Mouse (Mus musculus) C2C12 (cell line): ENCODE data around the gene Lexm. TPM values are rescaled to one million over a fixed set of nuclear protein-coding genes. Genes with fewer than 3 reads are reported as not detected.

Source experiments
- H3K27me3 ChIP-seq: one replicate; pipeline ENCODE4 v1.6.1; 2011; ENCODE audit not compliant: control insufficient read depth, insufficient read depth, insufficient read length
- H3K36me3 ChIP-seq: one replicate; pipeline ENCODE4 v1.6.1; 2011; ENCODE audit not compliant: control insufficient read depth, insufficient read depth
- H3K4me3 ChIP-seq: one replicate; pipeline ENCODE4 v1.5.1; 2011; ENCODE audit warnings: mild to moderate bottlenecking, control low read depth; ENCODE audit not compliant: poor library complexity, insufficient read depth, severe bottlenecking
- H3K79me2 ChIP-seq: one replicate; pipeline ENCODE4 v1.6.1; 2011; ENCODE audit not compliant: control insufficient read depth, insufficient read depth
- H3K79me3 ChIP-seq: one replicate; pipeline ENCODE4 v1.6.1; 2011; ENCODE audit warnings: low read depth, control low read depth
- H3ac ChIP-seq: one replicate; pipeline ENCODE3; 2011; ENCODE audit warnings: low read depth; ENCODE audit not compliant: control insufficient read depth, insufficient read length
- CEBPB ChIP-seq: IDR thresholded peaks from one replicate; pipeline ENCODE4 v1.6.1; 2011; ENCODE audit warnings: low read depth, mild to moderate bottlenecking, control low read depth, moderate library complexity
- CTCF ChIP-seq: IDR thresholded peaks from one replicate; pipeline ENCODE4 v1.5.1; 2011; ENCODE audit not compliant: control insufficient read depth, insufficient read depth, insufficient read length
- FOSL1 ChIP-seq: IDR thresholded peaks from one replicate; pipeline ENCODE4 v1.8.0; 2011; ENCODE audit warnings: mild to moderate bottlenecking, low read length; ENCODE audit not compliant: poor library complexity, insufficient read depth, severe bottlenecking
- MAX ChIP-seq: IDR thresholded peaks from one replicate; pipeline ENCODE4 v1.6.1; 2011; ENCODE audit warnings: mild to moderate bottlenecking, control low read depth
- MYOD1 ChIP-seq: IDR thresholded peaks from one replicate; pipeline ENCODE4 v1.6.1; 2011; ENCODE audit warnings: low read depth; ENCODE audit not compliant: control insufficient read depth, insufficient read length
- MYOG ChIP-seq: IDR thresholded peaks from one replicate; pipeline ENCODE4 v1.6.1; 2011; ENCODE audit not compliant: control insufficient read depth, insufficient read length; ENCODE audit errors: extremely low read depth
- USF1 ChIP-seq: IDR thresholded peaks from one replicate; pipeline ENCODE4 v1.6.1; 2011; ENCODE audit warnings: low read depth, mild to moderate bottlenecking, control low read depth, moderate library complexity
- polyA plus RNA-seq: library from polyadenylated mRNA; unstranded; fragments of >200 nt; fragmentation: generic; extraction: Trizol; gene quantifications from one replicate; pipeline ENCODE4 v1.2.1, GENCODE M21; 2012; ENCODE audit warnings: missing spikeins

Lexm gene
- polyA plus RNA-seq, 1 experiment = not detected

- Histone ChIP-seq H3ac (no peak overlapping the region), H3K36me3 (no peaks in the 10 kb centered on the region), H3K79me2 (no peaks in the 10 kb centered on the region), H3K4me3 (no peak overlapping the region), H3K79me3 (no peaks in the 10 kb centered on the region), H3K27me3 (no peaks in the 10 kb centered on the region)
- no peak for TF ChIP-seq MYOD1
- TF ChIP-seq FOSL1 = no peak
Observed at GRCm38 (mm10) chr4:106597055-106597454, 20.0 kb downstream of the Lexm start.

DNA sequence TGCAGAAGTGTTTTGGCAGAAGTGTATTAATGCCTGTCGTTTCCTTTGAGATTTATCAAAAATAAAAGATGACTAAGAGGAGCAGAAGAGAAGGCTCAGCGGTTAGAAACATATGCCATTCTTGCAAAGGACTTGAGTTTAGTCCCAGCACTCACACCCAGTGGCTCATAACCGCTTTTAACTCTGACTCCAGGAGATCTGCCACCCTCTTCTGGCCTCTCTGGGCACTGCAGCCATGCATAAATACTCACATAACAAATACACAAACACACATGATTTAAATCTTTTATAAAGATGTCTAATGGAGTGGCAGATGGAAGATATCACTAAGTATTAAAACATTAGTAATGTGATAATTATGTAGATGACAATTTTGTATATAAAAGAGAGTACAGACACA, 20.8 kb downstream of the Lexm start:
- Histone ChIP-seq H3K79me2 (no peaks in the 10 kb centered on the region), H3K36me3 (no peaks in the 10 kb centered on the region), H3K27me3 (no peaks in the 10 kb centered on the region), H3K4me3 (no peak overlapping the region), H3K79me3 (no peaks in the 10 kb centered on the region), H3ac (no peak overlapping the region)
- TF ChIP-seq MYOG (no peak), CEBPB (no peak), MYOD1 (no peak), FOSL1 (no peak), USF1 (no peak), MAX (no peak), CTCF (no peak)

- TF ChIP-seq USF1 (no peak), CEBPB (no peak), MYOD1 (no peak), MYOG (no peak), FOSL1 (no peak), CTCF (no peak), MAX (no peak)
Observed at GRCm38 (mm10) chr4:106593636-106594035, 23.4 kb downstream of the Lexm start.

DNA sequence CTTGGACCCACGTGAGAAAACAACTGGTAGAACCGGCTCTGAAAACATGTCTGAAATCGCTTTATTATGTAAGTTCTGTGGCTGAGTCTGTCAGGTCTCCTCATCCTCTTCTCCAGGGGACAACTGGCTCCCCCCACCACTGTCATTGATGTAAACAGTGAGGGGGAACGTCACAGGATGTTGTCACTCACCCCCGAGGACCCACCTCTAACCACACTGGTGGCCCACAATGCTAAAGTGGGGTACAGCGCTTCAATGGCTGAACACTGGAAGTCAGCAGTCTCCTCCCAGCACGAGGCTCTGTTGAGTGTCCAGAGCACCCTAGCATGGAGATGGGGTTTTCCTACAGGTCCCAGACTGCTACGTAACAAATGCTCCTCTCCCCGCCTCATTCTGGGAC, 26.2 kb downstream of the Lexm start:
- Histone ChIP-seq H3ac (no peak overlapping the region), H3K79me2 (no peaks in the 10 kb centered on the region), H3K27me3 (no peaks in the 10 kb centered on the region), H3K36me3 (peaks cover 23% of the 10 kb centered on the region), H3K79me3 (no peaks in the 10 kb centered on the region), H3K4me3 (no peak overlapping the region)
- TF ChIP-seq MYOD1 = no peak
- no peak for TF ChIP-seq MAX
- TF ChIP-seq CEBPB = no peak
- TF ChIP-seq FOSL1 = no peak
- TF ChIP-seq CTCF = no peak
- no peak for TF ChIP-seq MYOG

More at GRCm38 (mm10) chr4:106593636-106594035, 23.4 kb downstream of the Lexm start:
- no peak overlapping the region for H3ac ChIP-seq
- no peaks in the 10 kb centered on the region for H3K27me3 ChIP-seq
- H3K79me2 ChIP-seq = no peaks in the 10 kb centered on the region
- H3K36me3 ChIP-seq = peaks cover 10% of the 10 kb centered on the region
- no peaks in the 10 kb centered on the region for H3K79me3 ChIP-seq
- no peak overlapping the region for H3K4me3 ChIP-seq

- H3K27me3 ChIP-seq = no peaks in the 10 kb centered on the region
- no peaks in the 10 kb centered on the region for H3K79me2 ChIP-seq
- peaks cover 30% of the 10 kb centered on the region for H3K36me3 ChIP-seq
- H3ac ChIP-seq = no peak overlapping the region
- H3K4me3 ChIP-seq = no peak overlapping the region
- H3K79me3 ChIP-seq = no peaks in the 10 kb centered on the region
- peak; percentile 69 for TF ChIP-seq USF1
- no peak for TF ChIP-seq MYOD1
Observed at GRCm38 (mm10) chr4:106590142-106590541, 26.9 kb downstream of the Lexm start.

DNA sequence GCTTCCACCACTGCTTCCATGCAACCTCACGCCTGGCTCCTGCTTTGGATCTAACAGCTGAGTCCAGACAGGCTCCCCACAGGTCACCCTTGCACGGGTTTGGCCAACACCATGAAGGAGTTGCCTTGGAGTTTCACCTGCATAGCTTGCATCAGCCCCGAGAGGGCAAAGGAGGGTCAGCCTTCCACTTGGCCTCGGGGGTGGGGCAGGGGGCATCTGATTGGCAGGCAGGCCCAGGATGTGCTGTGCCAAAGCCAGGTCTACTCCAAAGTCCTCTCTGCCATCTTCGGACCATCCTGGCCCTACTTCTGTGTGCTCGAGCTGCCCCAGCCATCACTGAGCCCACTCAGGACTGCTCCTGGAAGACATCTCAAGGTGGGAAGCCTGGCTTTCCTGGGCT, 30.0 kb downstream of the Lexm start:
- H3ac ChIP-seq = no peak overlapping the region
- no peaks in the 10 kb centered on the region for H3K27me3 ChIP-seq
- peaks cover 53% of the 10 kb centered on the region for H3K36me3 ChIP-seq
- TF ChIP-seq FOSL1 (no peak), CTCF (no peak), USF1 (no peak), MYOD1 (no peak), MAX (no peak), MYOG (no peak), CEBPB (no peak)
- H3K79me3 ChIP-seq = no peaks in the 10 kb centered on the region
- no peaks in the 10 kb centered on the region for H3K79me2 ChIP-seq
- H3K4me3 ChIP-seq = no peak overlapping the region
